Mouse (Mus musculus) right cerebral cortex, postnatal 36 days (tissue): ENCODE measurements around the gene Fbxl16.

Experiments used
- DNase-seq, 2 experiments: peaks; one replicate each; pipeline ENCODE4 v3.0.0; 2022; ENCODE audit warnings: low spot score in 2 of 2, mixed read lengths in 1 of 2

Fbxl16 gene

GRCm38 (mm10) chr17:25841117-25841880, 32.4 kb downstream of the Fbxl16 start, which contains the start of gene Gm20683:
Gene Gm20683 (minus strand): TSS chr17:25841763.
- no peak for DNase-seq

GRCm38 (mm10) chr17:25842509-25842908, 33.6 kb downstream of the Fbxl16 start:
- DNase-seq, result no peak

- DNase-seq, result no peak
Measured at GRCm38 (mm10) chr17:25843122-25843521, 34.2 kb downstream of the Fbxl16 start.

- no peak for DNase-seq
Measured at GRCm38 (mm10) chr17:25843636-25844395, 34.9 kb downstream of the Fbxl16 start.

GRCm38 (mm10) chr17:25844396-25844901, 35.6 kb downstream of the Fbxl16 start, which contains the start of gene Rhot2:
Gene Rhot2 (minus strand): TSS chr17:25844851.
- DNase-seq, result peak; percentile 93 to 94

- DNase-seq, result no peak
Measured at GRCm38 (mm10) chr17:25860229-25860628, 51.3 kb downstream of the Fbxl16 start.

GRCm38 (mm10) chr17:25860832-25861703, 52.2 kb downstream of the Fbxl16 start, which contains the start of gene Wdr90:
Gene Wdr90 (minus strand): TSS chr17:25861501.
- DNase-seq, result peak; percentile 94 to 95

GRCm38 (mm10) chr17:25861704-25862612, 53.1 kb downstream of the Fbxl16 start:
- no peak for DNase-seq

GRCm38 (mm10) chr17:25863681-25864080, 54.8 kb downstream of the Fbxl16 start:
- no peak for DNase-seq

GRCm38 (mm10) chr17:25864311-25864710, 55.4 kb downstream of the Fbxl16 start:
- DNase-seq, result no peak

- DNase-seq, result no peak
Measured at GRCm38 (mm10) chr17:25865288-25865687, 56.4 kb downstream of the Fbxl16 start.

- DNase-seq, result no peak
Measured at GRCm38 (mm10) chr17:25866172-25866571, 57.3 kb downstream of the Fbxl16 start.

- no peak for DNase-seq
Measured at GRCm38 (mm10) chr17:25867509-25867835, 58.6 kb downstream of the Fbxl16 start.

GRCm38 (mm10) chr17:25867836-25868600, 59.1 kb downstream of the Fbxl16 start:
- no peak for DNase-seq

GRCm38 (mm10) chr17:25868601-25869191, 59.8 kb downstream of the Fbxl16 start, which contains the start of gene Mcrip2:
Gene Mcrip2 (minus strand): TSS chr17:25868764.
- peak; percentile 60 to 75 for DNase-seq

- DNase-seq, result no peak
Measured at GRCm38 (mm10) chr17:25869498-25869897, 60.6 kb downstream of the Fbxl16 start.

GRCm38 (mm10) chr17:25869954-25870353, 61.1 kb downstream of the Fbxl16 start:
- DNase-seq, result no peak
